Mouse (Mus musculus) small intestine, adult 2 months (tissue): ENCODE data around the gene Hoxd8.

Experiments used
- CTCF ChIP-seq: fragments of 200-500 bp; IDR thresholded peaks from 2 replicates; pipeline ENCODE4 v1.5.1; 2012; ENCODE audit warnings: low read depth, mild to moderate bottlenecking, control low read depth, inconsistent platforms, low read length, moderate library complexity, mixed read lengths; ENCODE audit not compliant: insufficient replicate concordance, insufficient read length; ENCODE audit errors: extremely low read depth
- POLR2A ChIP-seq: fragments of 200-500 bp; IDR thresholded peaks from 2 replicates; pipeline ENCODE4 v1.6.1; 2012; ENCODE audit warnings: low read depth, mild to moderate bottlenecking, control low read depth, inconsistent platforms, low read length, moderate library complexity

GRCm38 (mm10) chr2:74686301-74686987 is 18.0 kb upstream of the Hoxd8 start:
- no peak for TF ChIP-seq CTCF
- no peak for TF ChIP-seq POLR2A
